Mouse (Mus musculus): ENCODE measurements around the gene Iqschfp. TPM values are rescaled to one million over a fixed set of nuclear protein-coding genes. Genes with fewer than 3 reads are reported as not detected.

Gene Iqschfp
- total RNA-seq, 2 experiments from 2014 or later: not detected

- no peak for ATAC-seq (replicated peaks; ENCODE audit: low FRiP score, poor library complexity, severe bottlenecking)
Observed at GRCm38 (mm10) chr3:68576431-68576830, 684.4 kb downstream of the Iqschfp start.

- no peak for ATAC-seq (replicated peaks; ENCODE audit: low FRiP score, poor library complexity, severe bottlenecking)
Observed at GRCm38 (mm10) chr3:68576948-68577347, 684.9 kb downstream of the Iqschfp start.

- ATAC-seq (replicated peaks; ENCODE audit: low FRiP score, poor library complexity, severe bottlenecking): no peak
Observed at GRCm38 (mm10) chr3:68581591-68581990, 689.6 kb downstream of the Iqschfp start.

- ATAC-seq (replicated peaks; ENCODE audit: low FRiP score, poor library complexity, severe bottlenecking): no peak
Observed at GRCm38 (mm10) chr3:68582103-68582740, 690.2 kb downstream of the Iqschfp start.

- ATAC-seq (replicated peaks; ENCODE audit: low FRiP score, poor library complexity, severe bottlenecking): no peak
Observed at GRCm38 (mm10) chr3:68583031-68583693, 691.1 kb downstream of the Iqschfp start.

GRCm38 (mm10) chr3:68583771-68584511, 691.9 kb downstream of the Iqschfp start:
- no peak for ATAC-seq (replicated peaks; ENCODE audit: low FRiP score, poor library complexity, severe bottlenecking)

- ATAC-seq (replicated peaks; ENCODE audit: low FRiP score, poor library complexity, severe bottlenecking): no peak
Observed at GRCm38 (mm10) chr3:68585213-68585612, 693.2 kb downstream of the Iqschfp start.

GRCm38 (mm10) chr3:68586646-68587064, 694.6 kb downstream of the Iqschfp start:
- no peak for ATAC-seq (replicated peaks; ENCODE audit: low FRiP score, poor library complexity, severe bottlenecking)

- ATAC-seq (replicated peaks; ENCODE audit: low FRiP score, poor library complexity, severe bottlenecking): no peak
Observed at GRCm38 (mm10) chr3:68587567-68588245, 695.7 kb downstream of the Iqschfp start.

- no peak for ATAC-seq (replicated peaks; ENCODE audit: low FRiP score, poor library complexity, severe bottlenecking)
Observed at GRCm38 (mm10) chr3:68589220-68589840, 697.3 kb downstream of the Iqschfp start.

- no peak for ATAC-seq (replicated peaks; ENCODE audit: low FRiP score, poor library complexity, severe bottlenecking)
Observed at GRCm38 (mm10) chr3:68590436-68590835, 698.4 kb downstream of the Iqschfp start.

- no peak for ATAC-seq (replicated peaks; ENCODE audit: low FRiP score, poor library complexity, severe bottlenecking)
Observed at GRCm38 (mm10) chr3:68592575-68592974, 700.5 kb downstream of the Iqschfp start.

GRCm38 (mm10) chr3:68593073-68593867, 701.2 kb downstream of the Iqschfp start:
- ATAC-seq (replicated peaks; ENCODE audit: low FRiP score, poor library complexity, severe bottlenecking): no peak

GRCm38 (mm10) chr3:68595316-68595925, 703.4 kb downstream of the Iqschfp start:
- ATAC-seq (replicated peaks; ENCODE audit: low FRiP score, poor library complexity, severe bottlenecking): no peak

- no peak for ATAC-seq (replicated peaks; ENCODE audit: low FRiP score, poor library complexity, severe bottlenecking)
Observed at GRCm38 (mm10) chr3:68596938-68597337, 704.9 kb downstream of the Iqschfp start.

- no peak for ATAC-seq (replicated peaks; ENCODE audit: low FRiP score, poor library complexity, severe bottlenecking)
Observed at GRCm38 (mm10) chr3:68602891-68603290, 710.9 kb downstream of the Iqschfp start.

GRCm38 (mm10) chr3:68604467-68604866, 712.4 kb downstream of the Iqschfp start:
- no peak for ATAC-seq (replicated peaks; ENCODE audit: low FRiP score, poor library complexity, severe bottlenecking)

GRCm38 (mm10) chr3:68604962-68605361, 712.9 kb downstream of the Iqschfp start:
- ATAC-seq (replicated peaks; ENCODE audit: low FRiP score, poor library complexity, severe bottlenecking): no peak

All from erythroid progenitor cell, adult 5-6 weeks (primary cell).